Mouse (Mus musculus) small intestine, adult 2 months (tissue): Measurements from ENCODE around the gene Rasgef1b.

Experiments used
- CTCF ChIP-seq: fragments of 200-500 bp; IDR thresholded peaks from 2 replicates; pipeline ENCODE4 v1.5.1; 2012; ENCODE audit warnings: low read depth, mild to moderate bottlenecking, control low read depth, inconsistent platforms, low read length, moderate library complexity, mixed read lengths; ENCODE audit not compliant: insufficient replicate concordance, insufficient read length; ENCODE audit errors: extremely low read depth
- POLR2A ChIP-seq: fragments of 200-500 bp; IDR thresholded peaks from 2 replicates; pipeline ENCODE4 v1.6.1; 2012; ENCODE audit warnings: low read depth, mild to moderate bottlenecking, control low read depth, inconsistent platforms, low read length, moderate library complexity

DNA sequence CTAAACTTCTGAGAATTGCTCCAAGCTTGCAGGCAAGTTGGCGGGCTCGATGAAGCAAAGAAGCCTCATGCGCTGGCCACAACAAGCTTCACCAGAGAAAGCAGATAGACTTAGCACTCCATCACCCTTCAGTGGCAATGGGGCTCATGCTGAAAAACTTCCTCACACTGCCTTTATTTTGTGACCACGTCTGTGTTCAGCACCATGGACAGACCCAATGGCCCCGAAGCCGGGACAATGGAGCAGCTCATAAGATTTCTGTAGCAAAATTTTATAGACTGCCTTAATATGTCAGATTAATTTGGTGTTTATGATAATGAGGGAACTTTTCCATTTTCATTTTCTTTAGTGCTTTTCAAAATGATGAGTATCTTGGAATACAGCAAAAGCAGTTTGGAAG is 21.6 kb downstream of the Rasgef1b start:
- TF ChIP-seq POLR2A (no peak), CTCF (no peak)
